Mouse (Mus musculus): ENCODE data around the gene Agap3.

Gene Agap3

GRCm38 (mm10) chr5:24475476-24476241 is 23.7 kb downstream of the Agap3 start:
- DNase-seq, result no peak

GRCm38 (mm10) chr5:24477909-24478308 is 25.9 kb downstream of the Agap3 start:
- DNase-seq, result no peak

- DNase-seq, result no peak
These were observed 29.7 kb downstream of the Agap3 start for GRCm38 (mm10) chr5:24481647-24482046.

- DNase-seq, result no peak
These were observed 30.5 kb downstream of the Agap3 start for GRCm38 (mm10) chr5:24482247-24483079.

- DNase-seq, result no peak
These were observed 31.3 kb downstream of the Agap3 start for GRCm38 (mm10) chr5:24483326-24483725.

- DNase-seq, result no peak
These were observed 33.0 kb downstream of the Agap3 start for GRCm38 (mm10) chr5:24484963-24485362.

- DNase-seq, result peak; percentile 78
These were observed 34.1 kb downstream of the Agap3 start for GRCm38 (mm10) chr5:24486097-24486496.

GRCm38 (mm10) chr5:24486738-24487137 is 34.8 kb downstream of the Agap3 start:
- DNase-seq, result no peak

- DNase-seq, result no peak
These were observed 38.5 kb downstream of the Agap3 start for GRCm38 (mm10) chr5:24490413-24490920.

GRCm38 (mm10) chr5:24492546-24493285 is 40.7 kb downstream of the Agap3 start:
- no peak for DNase-seq

GRCm38 (mm10) chr5:24495019-24495418 is 43.0 kb downstream of the Agap3 start:
- no peak for DNase-seq

GRCm38 (mm10) chr5:24496756-24497155 is 44.8 kb downstream of the Agap3 start:
- DNase-seq, result no peak

- DNase-seq, result no peak
These were observed 45.5 kb downstream of the Agap3 start for GRCm38 (mm10) chr5:24497526-24497925.

GRCm38 (mm10) chr5:24499113-24499512 is 47.1 kb downstream of the Agap3 start:
- no peak for DNase-seq

- no peak for DNase-seq
These were observed 48.9 kb downstream of the Agap3 start for GRCm38 (mm10) chr5:24500851-24501250.

GRCm38 (mm10) chr5:24502786-24503185 is 50.8 kb downstream of the Agap3 start:
- no peak for DNase-seq

- no peak for DNase-seq
These were observed 53.5 kb downstream of the Agap3 start for GRCm38 (mm10) chr5:24505513-24505912.

- DNase-seq, result no peak
These were observed 56.4 kb downstream of the Agap3 start for GRCm38 (mm10) chr5:24508406-24508805.

GRCm38 (mm10) chr5:24510635-24511034 is 58.7 kb downstream of the Agap3 start:
- DNase-seq, result no peak

- DNase-seq, result no peak
These were observed 60.3 kb downstream of the Agap3 start for GRCm38 (mm10) chr5:24512271-24512670.

- DNase-seq, result no peak
These were observed 69.4 kb downstream of the Agap3 start for GRCm38 (mm10) chr5:24521366-24521765.

- DNase-seq, result no peak
These were observed 71.8 kb downstream of the Agap3 start for GRCm38 (mm10) chr5:24523806-24524205.

- no peak for DNase-seq
These were observed 72.5 kb downstream of the Agap3 start for GRCm38 (mm10) chr5:24524522-24524921.
